8 mouse cellular contexts compared by ENCODE assay signal in genomic region chr10:19240102-19240759, GRCm38 (mm10).
DNase-seq lines count a peak whose midpoint lies in the region; ATAC-seq and TF ChIP-seq lines count a peak whose summit lies in the region.

No protein-coding gene starts in this region.

- no peak overlapping the region for H3K4me3 ChIP-seq in kidney, postnatal 0 days (replicated peaks; ENCODE audit: low read depth, low read length)
- H3K4me3 ChIP-seq in neural tube, embryonic 15.5 days (replicated peaks) = no peak overlapping the region

- H3K9me3 ChIP-seq in kidney, postnatal 0 days (replicated peaks; ENCODE audit: low read length) = no peaks in the 10 kb centered on the region
- no peaks in the 10 kb centered on the region for H3K9me3 ChIP-seq in neural tube, embryonic 15.5 days (replicated peaks)

- H3K4me2 ChIP-seq in kidney, postnatal 0 days (ENCODE audit: low read length) = no peak overlapping the region
- H3K4me2 ChIP-seq in neural tube, embryonic 15.5 days = no peak overlapping the region

- no peak overlapping the region for H3K9ac ChIP-seq in kidney, postnatal 0 days (ENCODE audit: low read depth, low read length)
- no peak overlapping the region for H3K9ac ChIP-seq in neural tube, embryonic 15.5 days (replicated peaks)

- H3K27me3 ChIP-seq in kidney, postnatal 0 days (ENCODE audit: insufficient read depth, low read length) = no peaks in the 10 kb centered on the region
- peaks cover 12% of the 10 kb centered on the region for H3K27me3 ChIP-seq in neural tube, embryonic 15.5 days (replicated peaks)

- H3K36me3 ChIP-seq in kidney, postnatal 0 days (ENCODE audit: insufficient read depth, low read length) = no peaks in the 10 kb centered on the region
- no peaks in the 10 kb centered on the region for H3K36me3 ChIP-seq in neural tube, embryonic 15.5 days

- H3K27ac ChIP-seq in kidney, postnatal 0 days = no peak overlapping the region
- H3K27ac ChIP-seq in neural tube, embryonic 15.5 days (replicated peaks) = no peak overlapping the region

- peak; percentile 68 for DNase-seq in T-cell, adult 2 months (ENCODE audit: low spot score)
- DNase-seq in cerebellum, postnatal 36 days = peak; percentile 20 to 38
- peak; percentile 12 for DNase-seq in gastrocnemius, postnatal 25 days
- peak; percentile 87 for DNase-seq in kidney, postnatal 0 days (ENCODE audit: low spot score)
- peak; percentile 15 to 34 for DNase-seq in lung, adult 18-20 months
- peak; percentile 24 for DNase-seq in yolk sac, embryonic 10.5 days (ENCODE audit: low spot score)

- ATAC-seq in CD4-positive, CD25-positive, alpha-beta regulatory T cell, adult 4 months = peak; percentile 90
- no peak for ATAC-seq in kidney, postnatal 0 days (replicated peaks; ENCODE audit: low FRiP score, low read depth)
- peak; percentile 81 for ATAC-seq in neural tube, embryonic 15.5 days (ENCODE audit: low FRiP score)

- TF ChIP-seq CTCF in kidney, postnatal 0 days (IDR thresholded peaks at IDR 0.05; ENCODE audit: low read depth) = peak; percentile 83

- WGBS in kidney, postnatal 0 days = 31% methylated on average over 8 of the region's 8 CpGs
- 30% methylated on average over 8 of the region's 8 CpGs for WGBS in neural tube, embryonic 15.5 days

- H3K4me1 ChIP-seq in kidney, postnatal 0 days (replicated peaks; ENCODE audit: insufficient read depth, low read length) = no peaks in the 10 kb centered on the region
- H3K4me1 ChIP-seq in neural tube, embryonic 15.5 days = no peaks in the 10 kb centered on the region

Comparison
In these comparisons a context has a peak if more than half of its experiments do, and no peak if none do; other contexts are left out.
1. DNase-seq: peak in every context shown above with its lines; median percentile 87 in kidney, postnatal 0 days; 68 in T-cell, adult 2 months; 29 in cerebellum, postnatal 36 days; 24 in lung, adult 18-20 months; 24 in yolk sac, embryonic 10.5 days; 12 in gastrocnemius, postnatal 25 days.